Mouse (Mus musculus) kidney, adult 2 months (tissue): ENCODE results near the gene Ctbp1.

Source experiments
- CTCF ChIP-seq: fragments of 200-500 bp; conservative IDR thresholded peaks from 2 replicates; pipeline ENCODE4 v1.5.1; 2011; ENCODE audit warnings: low read depth, mild to moderate bottlenecking, control low read depth, low read length, moderate library complexity, mixed read lengths; ENCODE audit not compliant: insufficient read depth, insufficient read length
- POLR2A ChIP-seq: fragments of 200-500 bp; IDR thresholded peaks from one replicate; pipeline ENCODE4 v1.6.1; 2011; ENCODE audit warnings: low read depth, low read length, control low read depth

- no peak for TF ChIP-seq CTCF
- no peak for TF ChIP-seq POLR2A
Observed at GRCm38 (mm10) chr5:33206328-33206727, 68.5 kb downstream of the Ctbp1 start.
